Comparison of ENCODE assay signal across 8 mouse cellular contexts in genomic region chrX:59133834-59134165, GRCm38 (mm10).
A peak's percentile ranks its signal among the peaks of the same experiment; 100 is the strongest.
DNase-seq lines count a peak whose midpoint lies in the region; ATAC-seq and TF ChIP-seq lines count a peak whose summit lies in the region.

No protein-coding gene starts in this region.

- H3K4me2 ChIP-seq in lung, postnatal 0 days (replicated peaks; ENCODE audit: low read depth, low read length), result peak overlapping the region; percentile 66
- peak overlapping the region; percentile 67 for H3K4me2 ChIP-seq in liver, embryonic 13.5 days
- H3K4me2 ChIP-seq in stomach, postnatal 0 days (replicated peaks; ENCODE audit: low read depth), result peak overlapping the region; percentile 58

- ATAC-seq in lung, postnatal 0 days, result no peak
- ATAC-seq in liver, embryonic 13.5 days (ENCODE audit: low read depth), result no peak
- ATAC-seq in stomach, postnatal 0 days (ENCODE audit: low FRiP score, low TSS enrichment), result no peak

- DNase-seq in adrenal gland, adult 18-20 months (ENCODE audit: low spot score in 2 of 2), result peak; percentile 1 to 11
- DNase-seq in adrenal gland, adult 2 months, result no peak
- DNase-seq in lung, postnatal 0 days (ENCODE audit: low spot score), result no peak
- DNase-seq in lung, adult 18-20 months, result no peak
- DNase-seq in hindbrain, embryonic 10.5 days (ENCODE audit: low spot score), result no peak
- DNase-seq in liver, embryonic 13.5 days, result peak; percentile 0
- DNase-seq in stomach, postnatal 0 days (ENCODE audit: low spot score), result no peak
- DNase-seq in cerebellum, postnatal 36 days, result no peak

- H3K9ac ChIP-seq in lung, postnatal 0 days (replicated peaks; ENCODE audit: low read depth), result no peak overlapping the region
- H3K9ac ChIP-seq in liver, embryonic 13.5 days, result peak overlapping the region; percentile 54; the same call in 1 of the 2 replicates
- peak overlapping the region; percentile 0; the same call in 1 of the 2 replicates for H3K9ac ChIP-seq in stomach, postnatal 0 days (ENCODE audit: low read length)

- TF ChIP-seq CTCF in lung, postnatal 0 days (IDR thresholded peaks at IDR 0.05), result no peak
- TF ChIP-seq CTCF in stomach, postnatal 0 days (IDR thresholded peaks at IDR 0.05; ENCODE audit: low read depth), result no peak

- no peaks in the 10 kb centered on the region for H3K27me3 ChIP-seq in lung, postnatal 0 days (replicated peaks; ENCODE audit: insufficient read depth, low read length)
- peaks cover 10% of the 10 kb centered on the region; the same call in 1 of the 2 replicates for H3K27me3 ChIP-seq in hindbrain, embryonic 10.5 days (ENCODE audit: insufficient read depth, poor library complexity, severe bottlenecking)
- H3K27me3 ChIP-seq in liver, embryonic 13.5 days, result peaks cover 20% of the 10 kb centered on the region
- no peaks in the 10 kb centered on the region for H3K27me3 ChIP-seq in stomach, postnatal 0 days (ENCODE audit: control insufficient read depth, insufficient read depth, low read length)

- H3K4me3 ChIP-seq in lung, postnatal 0 days (ENCODE audit: low read depth, low read length), result peak overlapping the region; percentile 35; the same call in 1 of the 2 replicates
- peak overlapping the region; percentile 64 for H3K4me3 ChIP-seq in hindbrain, embryonic 10.5 days
- H3K4me3 ChIP-seq in liver, embryonic 13.5 days (replicated peaks), result peak overlapping the region; percentile 58
- H3K4me3 ChIP-seq in stomach, postnatal 0 days (ENCODE audit: low read depth, low read length), result peak overlapping the region; percentile 49

- no peaks in the 10 kb centered on the region for H3K36me3 ChIP-seq in lung, postnatal 0 days (ENCODE audit: insufficient read depth, low read length)
- no peaks in the 10 kb centered on the region for H3K36me3 ChIP-seq in hindbrain, embryonic 10.5 days
- no peaks in the 10 kb centered on the region for H3K36me3 ChIP-seq in liver, embryonic 13.5 days
- no peaks in the 10 kb centered on the region for H3K36me3 ChIP-seq in stomach, postnatal 0 days (ENCODE audit: control insufficient read depth, insufficient read depth, low read length)

- TF ChIP-seq EP300 in lung, postnatal 0 days (IDR thresholded peaks at IDR 0.05), result no peak
- TF ChIP-seq EP300 in stomach, postnatal 0 days (optimal IDR thresholded peaks at IDR 0.05), result no peak

- H3K27ac ChIP-seq in lung, postnatal 0 days (ENCODE audit: low read length), result no peak overlapping the region
- peak overlapping the region; percentile 85 for H3K27ac ChIP-seq in hindbrain, embryonic 10.5 days
- no peak overlapping the region for H3K27ac ChIP-seq in liver, embryonic 13.5 days
- no peak overlapping the region for H3K27ac ChIP-seq in stomach, postnatal 0 days (replicated peaks)

- 12% methylated on average over 24 of the region's 24 CpGs for WGBS in lung, postnatal 0 days
- 15% methylated on average over 24 of the region's 24 CpGs for WGBS in hindbrain, embryonic 10.5 days
- 12% methylated on average over 16 of the region's 24 CpGs for WGBS in liver, embryonic 13.5 days (ENCODE audit: insufficient replicate concordance)
- 13% methylated on average over 17 of the region's 24 CpGs for WGBS in stomach, postnatal 0 days

- H3K9me3 ChIP-seq in lung, postnatal 0 days (ENCODE audit: low read length), result no peaks in the 10 kb centered on the region
- no peaks in the 10 kb centered on the region for H3K9me3 ChIP-seq in hindbrain, embryonic 10.5 days
- no peaks in the 10 kb centered on the region for H3K9me3 ChIP-seq in liver, embryonic 13.5 days (replicated peaks)
- no peaks in the 10 kb centered on the region for H3K9me3 ChIP-seq in stomach, postnatal 0 days (ENCODE audit: control insufficient read depth, low read length)

- no peaks in the 10 kb centered on the region for H3K4me1 ChIP-seq in lung, postnatal 0 days (ENCODE audit: insufficient read depth, low read depth, low read length)
- no peaks in the 10 kb centered on the region for H3K4me1 ChIP-seq in hindbrain, embryonic 10.5 days (replicated peaks)
- no peaks in the 10 kb centered on the region for H3K4me1 ChIP-seq in liver, embryonic 13.5 days (replicated peaks)
- no peaks in the 10 kb centered on the region for H3K4me1 ChIP-seq in stomach, postnatal 0 days (replicated peaks; ENCODE audit: control insufficient read depth, insufficient read depth)

Comparison
In these comparisons a context has a peak if more than half of its experiments do, and no peak if none do; other contexts are left out.
1. DNase-seq: peak in adrenal gland, adult 18-20 months (2 of 2) and liver, embryonic 13.5 days (single experiment); none in adrenal gland, adult 2 months (single experiment), lung, postnatal 0 days (single experiment), lung, adult 18-20 months (0 of 2), hindbrain, embryonic 10.5 days (single experiment), stomach, postnatal 0 days (single experiment) and cerebellum, postnatal 36 days (0 of 2).
2. Peak in every context shown above with its lines, with median percentiles within 50 percentile points of each other: H3K4me2 ChIP-seq and H3K4me3 ChIP-seq.